8 mouse cellular contexts compared by ENCODE assay signal in the genomic region with DNA sequence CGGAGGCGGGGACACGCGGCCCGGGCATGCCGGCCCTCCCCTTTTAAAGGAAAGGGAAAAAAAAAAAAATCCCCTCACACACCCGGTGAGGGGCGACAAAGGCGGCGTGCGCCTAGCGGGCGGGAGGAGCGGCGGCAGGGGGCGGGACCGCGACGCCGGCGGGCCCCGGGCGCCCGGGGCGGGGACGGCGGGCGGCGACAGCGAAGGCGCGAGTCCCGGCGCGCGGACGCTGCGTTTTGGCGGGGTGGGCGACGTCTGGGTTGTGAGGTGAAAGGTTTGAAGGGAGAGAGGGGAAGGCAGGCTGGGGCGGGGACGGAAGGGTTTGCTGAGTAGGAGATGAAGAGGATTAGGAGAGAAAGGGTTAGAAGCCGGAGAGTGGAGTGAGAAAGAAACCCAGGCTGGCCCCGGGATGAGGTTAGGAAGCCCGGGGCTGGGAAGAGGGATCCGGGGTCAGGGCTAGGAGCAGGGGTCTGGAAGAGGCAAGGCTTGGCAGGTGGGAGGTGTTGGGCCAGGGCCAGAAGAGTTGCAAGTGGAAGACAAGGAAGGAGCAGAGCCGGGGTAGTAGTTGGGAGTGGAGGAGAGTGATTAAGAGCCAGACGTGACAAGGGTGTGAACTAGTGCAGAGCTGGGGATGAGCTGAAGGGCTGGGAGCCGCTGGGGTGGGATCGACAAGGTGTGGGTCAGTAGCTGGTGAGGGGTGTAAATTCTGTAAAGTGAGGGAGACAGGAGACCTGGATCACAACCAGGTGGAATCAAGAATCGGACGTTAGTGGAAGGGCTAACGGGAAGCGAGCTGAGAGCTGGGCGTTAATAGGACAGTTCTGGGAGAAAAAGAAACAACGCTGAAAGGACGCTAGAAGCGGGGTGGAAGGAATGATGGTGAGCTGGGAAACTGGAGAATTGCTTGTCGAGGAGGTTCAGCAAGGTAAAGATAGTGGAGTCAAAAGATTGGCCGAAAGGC. TPM values are rescaled to one million over a fixed set of nuclear protein-coding genes. Genes with fewer than 3 reads are reported as not detected.
DNase-seq lines count a peak whose midpoint lies in the region; ATAC-seq and TF ChIP-seq lines count a peak whose summit lies in the region.

No protein-coding gene starts in this region.

- in situ Hi-C loops in ES-E14 (cut with MboI; ENCODE audit: low sequenced_read_pairs in 2 of 2, unreplicated experiment in 2 of 2), result no loop called here

- ATAC-seq in embryonic facial prominence, embryonic 14.5 days (ENCODE audit: low read depth), result peak; percentile 20
- ATAC-seq in heart, embryonic 15.5 days (replicated peaks; ENCODE audit: insufficient number of reproducible peaks, insufficient read depth, low FRiP score, low read depth), result peak; percentile 19

- H3K4me3 ChIP-seq in ES-E14 (ENCODE audit: insufficient read depth in 1 of 2, low read depth in 1 of 2, low read length in 2 of 2, poor library complexity in 1 of 2, severe bottlenecking in 1 of 2) (peak overlapping the region; percentile 79 to 98), macrophage (ENCODE audit: inconsistent target) (peak overlapping the region; percentile 78)
- peak overlapping the region; percentile 59 for H3K4me3 ChIP-seq in embryonic facial prominence, embryonic 14.5 days (ENCODE audit: low read depth, low read length)
- H3K4me3 ChIP-seq in heart, embryonic 15.5 days, result peak overlapping the region; percentile 85

- H3K27me3 ChIP-seq in embryonic facial prominence, embryonic 14.5 days (replicated peaks; ENCODE audit: control insufficient read depth, insufficient read depth, low read length), result no peaks in the 10 kb centered on the region
- no peaks in the 10 kb centered on the region for H3K27me3 ChIP-seq in heart, embryonic 15.5 days

- H3K9me3 ChIP-seq in ES-E14 (ENCODE audit: control insufficient read depth, insufficient read depth, low read depth, low read length), result no peaks in the 10 kb centered on the region
- H3K9me3 ChIP-seq in embryonic facial prominence, embryonic 14.5 days (ENCODE audit: control insufficient read depth, low read length), result no peaks in the 10 kb centered on the region
- no peaks in the 10 kb centered on the region for H3K9me3 ChIP-seq in heart, embryonic 15.5 days (replicated peaks)

- WGBS in embryonic facial prominence, embryonic 14.5 days, result under 1% methylated on average over 54 of the region's 61 CpGs
- WGBS in heart, embryonic 15.5 days, result under 1% methylated on average over 61 of the region's 61 CpGs
- 2% methylated on average over 52 of the region's 61 CpGs for WGBS in macrophage (ENCODE audit: missing documents)

- peak; percentile 64 to 80 for DNase-seq in adrenal gland, adult (ENCODE audit: inconsistent age in 2 of 2, low spot score in 1 of 2)
- no peak for DNase-seq in adrenal gland, postnatal 10 days
- no peak for DNase-seq in ES-E14 (ENCODE audit: low read depth, low spot score)
- DNase-seq in embryonic facial prominence, embryonic 14.5 days (ENCODE audit: low spot score), result no peak
- peak; percentile 41 for DNase-seq in layer of hippocampus, adult 9-11 months
- peak; percentile 62 for DNase-seq in right cerebral cortex, postnatal 4 days

- 0 out of 4 replicates have a peak, but pooled peaks cover 0 to 3% of the 10 kb centered on the region in 2 experiments for H3K4me1 ChIP-seq in ES-E14 (ENCODE audit: control insufficient read depth in 2 of 2, insufficient read depth in 2 of 2, low read length in 2 of 2, poor library complexity in 1 of 2)
- H3K4me1 ChIP-seq in embryonic facial prominence, embryonic 14.5 days (ENCODE audit: control insufficient read depth, insufficient read depth, low read length), result peaks cover 17% of the 10 kb centered on the region
- peaks cover 26% of the 10 kb centered on the region for H3K4me1 ChIP-seq in heart, embryonic 15.5 days (replicated peaks)

- peak overlapping the region; percentile 72 for H3K9ac ChIP-seq in ES-E14 (ENCODE audit: insufficient read depth, low read depth, low read length, poor library complexity, severe bottlenecking)
- peak overlapping the region; percentile 70 for H3K9ac ChIP-seq in embryonic facial prominence, embryonic 14.5 days (ENCODE audit: low read depth, low read length)
- peak overlapping the region; percentile 81 for H3K9ac ChIP-seq in heart, embryonic 15.5 days

- no peaks in the 10 kb centered on the region for H3K36me3 ChIP-seq in ES-E14 (ENCODE audit: control insufficient read depth, insufficient read depth, low read length, poor library complexity, severe bottlenecking)
- peaks cover 10% of the 10 kb centered on the region for H3K36me3 ChIP-seq in embryonic facial prominence, embryonic 14.5 days (ENCODE audit: control insufficient read depth, insufficient read depth, low read length)
- H3K36me3 ChIP-seq in heart, embryonic 15.5 days, result 0 out of 2 replicates have a peak, but pooled peaks cover 8% of the 10 kb centered on the region
- no peaks in the 10 kb centered on the region for H3K36me3 ChIP-seq in macrophage (ENCODE audit: inconsistent target)

- H3K27ac ChIP-seq in ES-E14 (ENCODE audit: insufficient read depth, low read depth, low read length, poor library complexity, severe bottlenecking), result peak overlapping the region; percentile 69; the same call in 1 of the 2 replicates
- H3K27ac ChIP-seq in embryonic facial prominence, embryonic 14.5 days (replicated peaks; ENCODE audit: low read depth, low read length), result peak overlapping the region; percentile 85
- peak overlapping the region; percentile 93 for H3K27ac ChIP-seq in heart, embryonic 15.5 days
- peak overlapping the region; percentile 35 for H3K27ac ChIP-seq in macrophage

- peak overlapping the region; percentile 95 for H3K4me2 ChIP-seq in embryonic facial prominence, embryonic 14.5 days (ENCODE audit: low read depth, low read length)
- peak overlapping the region; percentile 98 for H3K4me2 ChIP-seq in heart, embryonic 15.5 days

- no peaks in the 10 kb centered on the region for H3K79me2 ChIP-seq in macrophage (ENCODE audit: inconsistent target)

TF ChIP-seq in ES-E14, 5 proteins besides CTCF, POLR2A, EP300 and RAD21:
- TF ChIP-seq CHD2 (IDR thresholded peaks at IDR 0.05; ENCODE audit: low read depth, low read length) (no peak), ZC3H11A (IDR thresholded peaks at IDR 0.05; ENCODE audit: borderline replicate concordance, low read depth, low read length) (no peak), ZNF384 (IDR thresholded peaks at IDR 0.05; ENCODE audit: low read depth, low read length) (peak; percentile 84)

RNA-seq across cellular contexts. Expression of gene Usp49, which starts 0.5 kb away (rescaled TPM):
- 1 to 10 TPM; 6.8 to 9.0 TPM for total RNA-seq in adrenal gland, postnatal 10 days (2021)
- 10.0 and 15.5 TPM in 2 replicates for total RNA-seq in ES-E14 (2012; rRNA removed)
- 3.8 and 4.1 TPM in 2 replicates for polyA plus RNA-seq in embryonic facial prominence, embryonic 14.5 days (2014; fragmentation: Nextera tagmentation; extraction: Ambion mirVana)
- 2.5 and 3.2 TPM in 2 replicates for polyA plus RNA-seq in heart, embryonic 15.5 days (2015; fragmentation: Nextera tagmentation; extraction: Ambion mirVana)
- 10 to 100 TPM in 17 of 26 experiments, 1 to 10 TPM in 9; 6.8 to 24.0 (median 14.7) TPM for total RNA-seq in macrophage (2018; cell fraction: chromatin; rRNA removed)
- total RNA-seq in macrophage (2018; cell fraction: cytosol; rRNA removed), result 1 to 10 TPM in 25 of 26 experiments, under 1 TPM in 1; 0.96 to 4.4 (median 2.4) TPM
- total RNA-seq in macrophage (2018; cell fraction: nucleus; rRNA removed), result 10 to 100 TPM in 9 of 26 experiments, 1 to 10 TPM in 17; 3.0 to 17.2 (median 8.8) TPM
- 2.3 to 3.1 TPM (median 2.7 TPM) in 3 replicates for polyA plus RNA-seq in macrophage (2018)

RNA-seq across cellular contexts. Expression of gene Gm20517, which starts 18.6 kb away (rescaled TPM):
- total RNA-seq in adrenal gland, postnatal 10 days (2021), result 1 to 10 TPM; 2.8 to 5.5 TPM
- total RNA-seq in ES-E14 (2012; rRNA removed), result 4.9 and 5.4 TPM in 2 replicates
- 1.4 and 1.9 TPM in 2 replicates for polyA plus RNA-seq in embryonic facial prominence, embryonic 14.5 days (2014; fragmentation: Nextera tagmentation; extraction: Ambion mirVana)
- 0.60 and 1.6 TPM in 2 replicates for polyA plus RNA-seq in heart, embryonic 15.5 days (2015; fragmentation: Nextera tagmentation; extraction: Ambion mirVana)
- total RNA-seq in macrophage (2018; cell fraction: chromatin; rRNA removed), result 10 to 100 TPM in 21 of 26 experiments, 1 to 10 TPM in 5; 6.6 to 33.7 (median 20.1) TPM
- 1 to 10 TPM in 22 of 26 experiments, under 1 TPM in 4; 0.57 to 2.1 (median 1.3) TPM for total RNA-seq in macrophage (2018; cell fraction: cytosol; rRNA removed)
- total RNA-seq in macrophage (2018; cell fraction: nucleus; rRNA removed), result 10 to 100 TPM in 10 of 26 experiments, 1 to 10 TPM in 16; 2.2 to 18.3 (median 7.1) TPM
- polyA plus RNA-seq in macrophage (2018), result 1.4 to 3.8 TPM (median 1.4 TPM) in 3 replicates

RNA-seq across cellular contexts. Expression of gene Med20, which starts 18.6 kb away (rescaled TPM):
- total RNA-seq in adrenal gland, postnatal 10 days (2021), result 10 to 100 TPM; 38.1 to 39.8 TPM
- total RNA-seq in ES-E14 (2012; rRNA removed), result 43.4 and 46.1 TPM in 2 replicates
- polyA plus RNA-seq in embryonic facial prominence, embryonic 14.5 days (2014; fragmentation: Nextera tagmentation; extraction: Ambion mirVana), result 47.7 and 50.2 TPM in 2 replicates
- polyA plus RNA-seq in heart, embryonic 15.5 days (2015; fragmentation: Nextera tagmentation; extraction: Ambion mirVana), result 25.4 and 31.2 TPM in 2 replicates
- total RNA-seq in macrophage (2018; cell fraction: chromatin; rRNA removed), result 100 to 1,000 TPM in 15 of 26 experiments, 10 to 100 TPM in 11; 66.7 to 129 (median 103) TPM
- 10 to 100 TPM in 25 of 26 experiments, 1 to 10 TPM in 1; 7.7 to 22.3 (median 17.3) TPM for total RNA-seq in macrophage (2018; cell fraction: cytosol; rRNA removed)
- total RNA-seq in macrophage (2018; cell fraction: nucleus; rRNA removed), result 10 to 100 TPM; 37.8 to 68.8 (median 53.4) TPM
- 12.7 to 20.9 TPM (median 20.4 TPM) in 3 replicates for polyA plus RNA-seq in macrophage (2018)

RNA-seq across cellular contexts. Expression of gene Bysl, which starts 18.7 kb away (rescaled TPM):
- total RNA-seq in adrenal gland, postnatal 10 days (2021), result 10 to 100 TPM; 14.1 to 16.6 TPM
- total RNA-seq in ES-E14 (2012; rRNA removed), result 51.5 and 51.8 TPM in 2 replicates
- 21.3 and 22.4 TPM in 2 replicates for polyA plus RNA-seq in embryonic facial prominence, embryonic 14.5 days (2014; fragmentation: Nextera tagmentation; extraction: Ambion mirVana)
- polyA plus RNA-seq in heart, embryonic 15.5 days (2015; fragmentation: Nextera tagmentation; extraction: Ambion mirVana), result 18.2 and 22.6 TPM in 2 replicates
- 1 to 10 TPM in 24 of 26 experiments, under 1 TPM in 2; 0.71 to 5.9 (median 1.9) TPM for total RNA-seq in macrophage (2018; cell fraction: chromatin; rRNA removed)
- 1 to 10 TPM; 3.0 to 7.7 (median 5.6) TPM for total RNA-seq in macrophage (2018; cell fraction: cytosol; rRNA removed)
- 1 to 10 TPM in 25 of 26 experiments, under 1 TPM in 1; 0.96 to 9.3 (median 3.0) TPM for total RNA-seq in macrophage (2018; cell fraction: nucleus; rRNA removed)
- polyA plus RNA-seq in macrophage (2018), result 4.6 to 14.0 TPM (median 5.4 TPM) in 3 replicates

RNA-seq across cellular contexts. Expression of gene Tomm6, which starts 58.2 kb away (rescaled TPM):
- 100 to 1,000 TPM; 223 to 226 TPM for total RNA-seq in adrenal gland, postnatal 10 days (2021)
- total RNA-seq in ES-E14 (2012; rRNA removed), result 54.7 and 55.8 TPM in 2 replicates
- polyA plus RNA-seq in embryonic facial prominence, embryonic 14.5 days (2014; fragmentation: Nextera tagmentation; extraction: Ambion mirVana), result 365 and 382 TPM in 2 replicates
- polyA plus RNA-seq in heart, embryonic 15.5 days (2015; fragmentation: Nextera tagmentation; extraction: Ambion mirVana), result 260 and 304 TPM in 2 replicates
- 10 to 100 TPM in 11 of 26 experiments, 1 to 10 TPM in 15; 5.9 to 26.6 (median 9.9) TPM for total RNA-seq in macrophage (2018; cell fraction: chromatin; rRNA removed)
- total RNA-seq in macrophage (2018; cell fraction: cytosol; rRNA removed), result 100 to 1,000 TPM; 135 to 266 (median 201) TPM
- 10 to 100 TPM; 19.4 to 67.9 (median 35.0) TPM for total RNA-seq in macrophage (2018; cell fraction: nucleus; rRNA removed)
- 192 to 228 TPM (median 203 TPM) in 3 replicates for polyA plus RNA-seq in macrophage (2018)

Comparison
In these comparisons a context has a peak if more than half of its experiments do, and no peak if none do; other contexts are left out.
1. DNase-seq: peak in adrenal gland, adult (2 of 2), layer of hippocampus, adult 9-11 months (single experiment) and right cerebral cortex, postnatal 4 days (single experiment); none in adrenal gland, postnatal 10 days (single experiment), ES-E14 (single experiment) and embryonic facial prominence, embryonic 14.5 days (single experiment).
2. H3K27ac ChIP-seq: peak in every context shown above with its lines; median percentile 93 in heart, embryonic 15.5 days; 85 in embryonic facial prominence, embryonic 14.5 days; 69 in ES-E14; 35 in macrophage.
3. Peak in every context shown above with its lines, with median percentiles within 50 percentile points of each other: H3K4me3 ChIP-seq and H3K9ac ChIP-seq.